Comparison of ENCODE assay signal across 12 mouse cellular contexts in the genomic region with DNA sequence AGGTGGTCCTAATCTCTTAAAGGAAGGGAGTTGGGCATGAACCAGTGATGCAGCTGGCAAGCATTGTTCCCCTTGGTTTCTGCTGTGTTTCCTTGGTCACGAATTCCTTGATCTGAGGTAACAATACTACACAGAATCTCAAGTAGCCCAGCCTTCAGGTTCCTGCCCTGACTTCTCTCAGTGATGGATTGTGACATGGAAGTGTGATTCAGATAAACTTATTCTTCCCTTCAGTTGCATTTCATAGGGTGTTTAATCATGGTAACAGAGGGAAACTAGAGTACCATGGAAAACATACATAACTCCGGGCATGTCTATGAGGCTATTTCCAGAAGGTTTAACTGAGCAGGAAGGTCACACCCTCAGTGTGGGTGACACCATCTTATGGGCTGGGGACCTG. TPM values are rescaled to one million over a fixed set of nuclear protein-coding genes. Genes with fewer than 3 reads are reported as not detected.
DNase-seq lines count a peak whose midpoint lies in the region; ATAC-seq and TF ChIP-seq lines count a peak whose summit lies in the region.
"Had no signal": no experiment of that assay in that cellular context is flagged by ENCODE, and none has a peak within 500 bp of the region (broad histone marks: within the 10 kb centered on the region; RNA-seq: fewer than 3 reads in every experiment).

Gene Rbm47 (minus strand): TSS at position 101 of the 400 bp plus-strand sequence.

- no peak for DNase-seq in kidney, postnatal 0 days (ENCODE audit: low spot score)
- DNase-seq in kidney, postnatal 14 days: no peak
- DNase-seq in urinary bladder, adult 2 months (ENCODE audit: low spot score): no peak
- no peak for DNase-seq in urinary bladder, postnatal 10 days (ENCODE audit: low spot score)
- DNase-seq in heart, postnatal 14 days: no peak
- DNase-seq in B cell, adult 2 months: no peak
- no peak for DNase-seq in heart, postnatal 4 days
- DNase-seq: kidney, adult 9 months had no signal

- H3K36me3 ChIP-seq in kidney, postnatal 0 days (ENCODE audit: insufficient read depth, low read length): no peaks in the 10 kb centered on the region
- no peaks in the 10 kb centered on the region for H3K36me3 ChIP-seq in intestine, embryonic 16.5 days (ENCODE audit: control insufficient read depth, insufficient read depth, low read length)
- H3K36me3 ChIP-seq: G1E; limb, embryonic 10.5 days had no signal

- H3K4me2 ChIP-seq in kidney, postnatal 0 days (ENCODE audit: low read length): no peak within 1 kb of the TSS
- H3K4me2 ChIP-seq in intestine, embryonic 16.5 days (ENCODE audit: low read depth, low read length): no peak within 1 kb of the TSS
- H3K4me2 ChIP-seq: heart, embryonic 11.5 days had no signal

- no peaks in the 10 kb centered on the region for H3K9me3 ChIP-seq in kidney, postnatal 0 days (replicated peaks; ENCODE audit: low read length)
- H3K9me3 ChIP-seq in intestine, embryonic 16.5 days (ENCODE audit: control insufficient read depth, low read length): no peaks in the 10 kb centered on the region
- H3K9me3 ChIP-seq: limb, embryonic 10.5 days had no signal

- H3K9ac ChIP-seq in kidney, postnatal 0 days (ENCODE audit: low read depth, low read length): no peak within 1 kb of the TSS
- no peak within 1 kb of the TSS for H3K9ac ChIP-seq in intestine, embryonic 16.5 days (ENCODE audit: low read depth, low read length)

- H3K27me3 ChIP-seq in kidney, postnatal 0 days (ENCODE audit: insufficient read depth, low read length): no peaks in the 10 kb centered on the region
- H3K27me3 ChIP-seq in intestine, embryonic 16.5 days (replicated peaks; ENCODE audit: control insufficient read depth, insufficient read depth, low read length): no peaks in the 10 kb centered on the region

- ATAC-seq in kidney, postnatal 0 days (replicated peaks; ENCODE audit: low FRiP score, low read depth): no peak
- ATAC-seq in intestine, embryonic 16.5 days: no peak

- intact Hi-C loops in heart, postnatal 14 days (cut with DNase I): no loop called here

- H3K27ac ChIP-seq in kidney, postnatal 0 days: no peak within 1 kb of the TSS
- H3K27ac ChIP-seq in intestine, embryonic 16.5 days (ENCODE audit: low read length): no peak within 1 kb of the TSS
- H3K27ac ChIP-seq: limb, embryonic 10.5 days had no signal

- TF ChIP-seq CTCF in kidney, postnatal 0 days (IDR thresholded peaks at IDR 0.05; ENCODE audit: low read depth): no peak

- WGBS in kidney, postnatal 0 days: 76% methylated on average over 2 of the region's 2 CpGs
- WGBS in intestine, embryonic 16.5 days: 84% methylated on average over 2 of the region's 2 CpGs

- H3K4me3 ChIP-seq in kidney, postnatal 0 days (replicated peaks; ENCODE audit: low read depth, low read length): no peak within 1 kb of the TSS
- no peak within 1 kb of the TSS for H3K4me3 ChIP-seq in intestine, embryonic 16.5 days (ENCODE audit: low read length)
- H3K4me3 ChIP-seq: limb, embryonic 10.5 days had no signal

- H3K4me1 ChIP-seq in kidney, postnatal 0 days (replicated peaks; ENCODE audit: insufficient read depth, low read length): no peaks in the 10 kb centered on the region
- H3K4me1 ChIP-seq in intestine, embryonic 16.5 days (ENCODE audit: control insufficient read depth, insufficient read depth, low read length): no peaks in the 10 kb centered on the region
- H3K4me1 ChIP-seq: limb, embryonic 10.5 days had no signal

RNA-seq across cellular contexts. Expression of gene Rbm47, which starts in this region (rescaled TPM):
- polyA plus RNA-seq in kidney, postnatal 0 days (2015; fragmentation: Nextera tagmentation; extraction: Ambion mirVana): 105 and 119 TPM in 2 replicates
- 14.2 and 16.3 TPM in 2 replicates for polyA plus RNA-seq in urinary bladder, adult 2 months (2012; rRNA removed)
- polyA plus RNA-seq in intestine, embryonic 16.5 days (2015; fragmentation: Nextera tagmentation; extraction: Ambion mirVana): 149 and 169 TPM in 2 replicates
- 1 to 10 TPM; 2.7 to 2.8 TPM for total RNA-seq in heart, postnatal 14 days (2021)
- total RNA-seq in heart, postnatal 4 days (2021): 1 to 10 TPM; 1.8 to 2.9 TPM
- polyA plus RNA-seq: G1E had no signal
